Mouse (Mus musculus) B cell, adult 62 days (primary cell): ENCODE measurements around the gene Kbtbd7. TPM values are rescaled to one million over a fixed set of nuclear protein-coding genes. Genes with fewer than 3 reads are reported as not detected.

Experiments used
- total RNA-seq: library from RNA; stranded (reverse); gene quantifications from 4 replicates; pipeline ENCODE4 v1.2.4, GENCODE M21; 2023

The Kbtbd7 gene
- total RNA-seq: 15.7 to 18.2 TPM (median 16.6 TPM) in 4 replicates

GRCm38 (mm10) chr14:79425979-79426729, at the start of gene Kbtbd7:
Gene Kbtbd7, plus strand, starts transcription at chr14:79426511.

GRCm38 (mm10) chr14:79390265-79390926, 35.9 kb upstream of the Kbtbd7 start, which contains the start of gene Naa16:
Gene Naa16, minus strand, starts transcription at chr14:79390778.

GRCm38 (mm10) chr14:79397321-79398122, 28.8 kb upstream of the Kbtbd7 start, which contains the start of gene Mtrf1:
Gene Mtrf1, plus strand, starts transcription at chr14:79397772.

GRCm38 (mm10) chr14:79451681-79452590, 25.6 kb downstream of the Kbtbd7 start, which contains the start of gene Kbtbd6:
Gene Kbtbd6, plus strand, starts transcription at chr14:79451835.

Other genes starting within 250 kb of the Kbtbd7 start
- not detected in 4 replicates for gene Zfp957, start 179.1 kb upstream of the Kbtbd7 start, total RNA-seq
- gene Rgcc, start 124.9 kb upstream of the Kbtbd7 start, total RNA-seq: 45.9 to 54.1 TPM (median 47.7 TPM) in 4 replicates
- 44.0 to 51.7 TPM (median 49.8 TPM) in 4 replicates for gene Naa16, start 35.7 kb upstream of the Kbtbd7 start, total RNA-seq
- 1.7 to 3.3 TPM (median 1.8 TPM) in 4 replicates for gene Mtrf1, start 28.7 kb upstream of the Kbtbd7 start, total RNA-seq
- 0.33 to 0.63 TPM (median 0.57 TPM) in 4 replicates for gene Kbtbd6, start 25.3 kb downstream of the Kbtbd7 start, total RNA-seq
- 187 to 209 TPM (median 192 TPM) in 4 replicates for gene Elf1, start 54.7 kb downstream of the Kbtbd7 start, total RNA-seq
- gene Wbp4, start 55.0 kb downstream of the Kbtbd7 start, total RNA-seq: 27.0 to 33.3 TPM (median 29.8 TPM) in 4 replicates
- 50.0 to 63.5 TPM (median 59.1 TPM) in 4 replicates for gene Sugt1, start 161.2 kb downstream of the Kbtbd7 start, total RNA-seq
- not detected in 4 replicates for gene Cnmd, start 235.7 kb downstream of the Kbtbd7 start, total RNA-seq